Mouse (Mus musculus) kidney, adult 2 months (tissue): ENCODE measurements at regions not wholly inside any gene's neighbourhood (a gene's known extent, or its start where the extent isn't known, plus 50 kb on each side); places are given as distances from the start of the nearest gene placed in this dataset.

ENCODE experiments used
- DNase-seq: peaks from one replicate; pipeline ENCODE4 v3.0.0; 2021
- H3K27ac ChIP-seq: fragments of 200-500 bp; 2 replicates; pipeline ENCODE4 v1.5.1; 2012; ENCODE audit warnings: low read depth, low read length, control low read depth, inconsistent platforms; ENCODE audit not compliant: insufficient read depth
- H3K27me3 ChIP-seq: fragments of 200-500 bp; replicated peaks from 2 replicates; pipeline ENCODE4 v1.6.1; 2012; ENCODE audit warnings: mild to moderate bottlenecking, moderate library complexity, low read length, inconsistent platforms; ENCODE audit not compliant: control insufficient read depth, insufficient read depth
- H3K36me3 ChIP-seq: fragments of 200-500 bp; 2 replicates; pipeline ENCODE4 v1.6.1; 2012; ENCODE audit warnings: mild to moderate bottlenecking, moderate library complexity, low read length, inconsistent platforms; ENCODE audit not compliant: control insufficient read depth, insufficient read depth
- H3K4me1 ChIP-seq: fragments of 200-500 bp; 2 replicates; pipeline ENCODE4 v1.6.1; 2011; ENCODE audit warnings: low read length; ENCODE audit not compliant: control insufficient read depth, insufficient read depth
- H3K4me3 ChIP-seq: fragments of 200-500 bp; 2 replicates; pipeline ENCODE4 v1.5.1; 2011; ENCODE audit warnings: mild to moderate bottlenecking, low read depth, low read length, control low read depth; ENCODE audit not compliant: insufficient read depth
- CTCF ChIP-seq: fragments of 200-500 bp; conservative IDR thresholded peaks from 2 replicates; pipeline ENCODE4 v1.5.1; 2011; ENCODE audit warnings: low read depth, mild to moderate bottlenecking, control low read depth, low read length, moderate library complexity, mixed read lengths; ENCODE audit not compliant: insufficient read depth, insufficient read length
- POLR2A ChIP-seq: fragments of 200-500 bp; IDR thresholded peaks from one replicate; pipeline ENCODE4 v1.6.1; 2011; ENCODE audit warnings: low read depth, low read length, control low read depth
- WGBS: fragments of 180-500 bp; shearing (Covaris S2); methylation state at CpG from one replicate; pipeline ENCODE4 v1.1.7; 2018; 5-methylcytosine and 5-hydroxymethylcytosine counted together

DNA sequence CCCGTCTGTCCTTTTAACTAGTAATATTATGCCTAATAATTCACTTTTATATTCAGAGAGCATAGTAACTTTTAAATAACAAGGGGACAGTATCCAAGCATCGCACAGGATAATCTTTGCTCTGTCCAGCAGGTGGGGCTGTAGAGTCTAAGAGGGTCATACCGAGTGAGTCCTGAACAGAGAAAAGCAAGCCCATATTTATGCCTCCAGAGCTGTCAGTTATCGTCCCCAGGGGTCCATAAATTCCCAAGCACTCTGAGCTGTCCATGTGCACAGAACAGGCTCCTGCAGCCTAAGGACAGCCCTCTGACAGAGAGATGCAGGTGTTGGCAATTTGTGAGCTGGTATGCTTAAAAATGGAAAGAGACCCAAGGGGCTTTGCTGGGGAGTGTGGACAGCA lies 124.0 kb downstream of the Icos start:
- peak; percentile 2 for DNase-seq
- 56% methylated on average over 4 of the region's 4 CpGs for WGBS
- no peaks in the 10 kb centered on the region for H3K4me1 ChIP-seq
- H3K36me3 ChIP-seq, result no peaks in the 10 kb centered on the region
- no peaks in the 10 kb centered on the region for H3K27me3 ChIP-seq
- TF ChIP-seq POLR2A (no peak), CTCF (peak; percentile 23; the same call in 1 of the 2 replicates)
- no peak overlapping the region for H3K27ac ChIP-seq
- no peak overlapping the region for H3K4me3 ChIP-seq

DNA sequence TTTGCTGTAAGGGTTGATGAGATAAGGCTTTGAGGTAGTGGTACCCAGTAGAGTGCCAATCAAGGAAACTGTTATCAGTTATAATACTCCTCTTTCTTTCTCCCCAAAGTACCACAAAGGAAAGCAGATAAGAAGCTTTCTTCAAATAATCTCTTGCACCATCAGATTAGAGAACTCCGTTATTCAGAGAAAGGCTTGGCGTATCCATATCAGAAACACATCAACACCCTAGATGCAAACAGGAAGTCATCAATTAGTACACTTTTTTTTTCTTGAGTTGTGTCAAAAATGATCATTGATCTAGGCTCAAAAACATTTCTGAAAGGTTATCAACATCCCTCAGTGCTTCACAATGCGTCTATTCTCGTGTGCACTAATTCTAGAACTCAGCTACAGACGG lies 124.6 kb downstream of the Icos start:
- Histone ChIP-seq H3K4me3 (no peak overlapping the region), H3K36me3 (no peaks in the 10 kb centered on the region), H3K27me3 (no peaks in the 10 kb centered on the region), H3K4me1 (no peaks in the 10 kb centered on the region), H3K27ac (no peak overlapping the region)
- TF ChIP-seq POLR2A, result no peak
- no peak for TF ChIP-seq CTCF
- 89% methylated on average over 5 of the region's 5 CpGs for WGBS
- DNase-seq, result no peak

DNA sequence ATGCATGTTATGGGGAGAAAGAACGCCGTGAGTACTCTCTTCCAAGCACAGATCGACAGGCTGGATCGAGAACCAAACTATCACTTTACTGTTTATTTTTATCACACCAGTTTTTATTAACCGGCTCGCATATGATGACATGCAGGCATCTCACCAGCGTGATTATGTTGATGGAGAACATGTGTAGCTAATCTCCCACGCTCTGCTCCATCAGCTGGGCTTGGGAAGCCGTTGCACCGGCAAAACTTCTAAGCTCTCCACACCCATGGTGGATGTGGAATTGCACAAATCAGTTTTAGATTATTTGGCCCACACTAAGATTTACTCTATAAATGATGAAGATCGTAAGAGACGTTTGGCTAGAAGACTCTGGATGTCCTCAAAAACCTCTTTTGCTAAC lies 125.9 kb downstream of the Icos start:
- TF ChIP-seq POLR2A, result no peak
- TF ChIP-seq CTCF, result no peak
- no peak overlapping the region for H3K27ac ChIP-seq
- H3K36me3 ChIP-seq, result no peaks in the 10 kb centered on the region
- H3K27me3 ChIP-seq, result no peaks in the 10 kb centered on the region
- WGBS, result 82% methylated on average over 12 of the region's 12 CpGs
- no peak for DNase-seq
- H3K4me3 ChIP-seq, result no peak overlapping the region
- no peaks in the 10 kb centered on the region for H3K4me1 ChIP-seq

DNA sequence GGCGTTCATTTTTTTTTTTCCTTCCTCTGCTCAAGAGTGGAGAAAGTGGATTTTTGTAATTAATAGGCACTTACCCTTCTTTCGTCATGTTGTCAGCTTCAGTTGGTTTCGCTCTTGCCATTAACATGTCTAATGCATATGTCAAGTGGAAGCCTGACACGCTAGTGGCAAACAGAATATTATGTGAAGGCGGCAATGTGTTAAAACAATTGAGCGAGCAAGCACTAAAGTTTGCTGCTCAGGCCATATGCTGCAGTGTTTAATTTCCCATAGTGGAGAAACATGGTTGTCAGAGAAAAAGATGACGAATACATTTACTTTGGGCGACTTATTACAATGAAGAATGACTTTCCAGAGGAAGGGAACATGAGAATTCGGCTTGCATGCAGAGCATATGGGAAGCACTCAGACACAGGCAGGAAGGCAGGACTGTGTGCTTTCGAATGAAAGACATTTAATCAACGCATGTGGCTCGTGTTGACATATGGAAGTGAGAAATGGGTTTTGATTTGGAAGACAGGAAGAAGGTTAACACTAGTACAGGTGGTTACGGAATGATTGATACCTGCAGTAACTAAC lies 134.1 kb downstream of the Icos start:
- 88% methylated on average over 13 of the region's 13 CpGs for WGBS
- DNase-seq, result no peak
- no peaks in the 10 kb centered on the region for H3K27me3 ChIP-seq
- TF ChIP-seq POLR2A (no peak), CTCF (no peak)
- no peaks in the 10 kb centered on the region for H3K4me1 ChIP-seq
- H3K27ac ChIP-seq, result no peak overlapping the region
- H3K36me3 ChIP-seq, result no peaks in the 10 kb centered on the region
- H3K4me3 ChIP-seq, result no peak overlapping the region

DNA sequence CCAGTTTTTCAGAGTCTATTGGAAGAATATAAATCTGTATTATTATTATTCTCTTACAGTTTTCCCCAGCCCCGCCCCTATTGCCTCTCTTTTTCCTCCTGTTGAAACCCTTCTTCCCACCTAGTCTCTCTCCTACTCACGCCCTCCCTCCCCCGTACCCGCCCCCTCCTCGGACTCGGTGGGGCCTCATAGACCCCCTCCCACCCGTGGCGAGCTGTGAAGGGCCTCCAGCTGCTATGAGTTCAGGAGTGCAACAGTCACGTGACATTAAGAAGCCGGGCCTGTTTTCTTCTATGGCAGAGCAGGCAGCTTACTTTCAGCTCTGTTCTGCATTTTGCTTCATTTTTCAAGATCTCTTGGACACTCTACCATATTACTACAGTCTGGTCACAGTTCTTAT lies 139.8 kb downstream of the Icos start:
- DNase-seq, result no peak
- H3K27me3 ChIP-seq, result no peaks in the 10 kb centered on the region
- no peak overlapping the region for H3K27ac ChIP-seq
- H3K36me3 ChIP-seq, result no peaks in the 10 kb centered on the region
- no peak for TF ChIP-seq POLR2A
- TF ChIP-seq CTCF, result no peak
- 45% methylated on average over 10 of the region's 10 CpGs for WGBS
- no peaks in the 10 kb centered on the region for H3K4me1 ChIP-seq
- H3K4me3 ChIP-seq, result no peak overlapping the region

DNA sequence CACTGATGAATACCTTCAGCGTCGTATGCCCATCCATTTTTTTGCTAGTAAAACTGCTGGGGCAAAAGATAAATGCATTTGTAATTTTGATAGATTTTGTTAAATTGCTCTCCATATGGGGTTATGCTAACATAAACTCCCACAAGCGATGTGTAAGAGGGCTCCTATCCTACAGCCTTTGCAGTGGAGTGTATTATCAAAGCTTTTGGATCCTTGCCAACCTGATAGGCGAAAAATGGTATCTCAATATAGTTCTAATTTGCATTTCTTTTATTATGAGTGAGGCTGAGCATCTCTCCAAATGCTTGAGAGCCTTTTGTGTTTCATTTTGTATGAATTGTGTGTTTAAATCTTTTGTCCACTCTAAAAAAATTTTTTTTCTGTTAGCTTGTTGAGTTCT lies 140.3 kb downstream of the Icos start:
- whole genome bisulfite sequencing, result 96% methylated on average over 4 of the region's 4 CpGs

DNA sequence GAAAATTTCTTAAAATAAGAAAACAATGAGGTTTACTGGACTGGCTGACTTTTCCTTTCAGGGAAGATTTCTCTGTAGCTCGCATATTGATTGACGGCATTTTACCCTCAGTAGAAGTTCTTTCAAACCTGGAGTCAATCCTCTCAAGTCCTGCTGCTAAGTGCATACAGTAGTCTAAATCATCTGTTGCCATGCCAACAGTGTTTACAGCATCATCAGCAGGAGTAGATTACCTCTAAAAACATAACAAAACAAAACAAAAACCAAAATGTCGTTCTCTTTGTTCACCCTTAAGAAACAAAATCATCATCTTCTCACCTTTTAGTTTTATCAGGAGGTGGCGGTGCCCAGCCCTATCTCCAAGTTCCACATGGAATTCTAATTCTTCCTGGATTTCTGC lies 143.8 kb downstream of the Icos start:
- no peak overlapping the region for H3K4me3 ChIP-seq
- TF ChIP-seq CTCF (no peak), POLR2A (no peak)
- no peaks in the 10 kb centered on the region for H3K4me1 ChIP-seq
- no peaks in the 10 kb centered on the region for H3K27me3 ChIP-seq
- H3K36me3 ChIP-seq, result no peaks in the 10 kb centered on the region
- no peak for DNase-seq
- 80% methylated on average over 4 of the region's 4 CpGs for WGBS
- H3K27ac ChIP-seq, result no peak overlapping the region

More for the DNA sequence above, 140.3 kb downstream of the Icos start:
- no peak for DNase-seq
- Histone ChIP-seq H3K4me3 (no peak overlapping the region), H3K4me1 (no peaks in the 10 kb centered on the region), H3K36me3 (no peaks in the 10 kb centered on the region), H3K27me3 (no peaks in the 10 kb centered on the region), H3K27ac (no peak overlapping the region)
- no peak for TF ChIP-seq CTCF
- TF ChIP-seq POLR2A, result no peak
